Mouse (Mus musculus) megakaryocyte, embryonic 14.5 days (primary cell): ENCODE measurements around the gene Fbxo47.

ENCODE experiments used
- FLI1 ChIP-seq: IDR thresholded peaks from 2 replicates; pipeline ENCODE4 v1.6.1; 2012; ENCODE audit warnings: low read length, inconsistent platforms, mixed read lengths
- GATA1 ChIP-seq: IDR thresholded peaks from 3 replicates; pipeline ENCODE4 v1.6.1; 2012; ENCODE audit warnings: mixed read lengths, low read length, inconsistent platforms, borderline replicate concordance

- TF ChIP-seq GATA1, result no peak
- TF ChIP-seq FLI1, result no peak
Observed at GRCm38 (mm10) chr11:97840991-97841661, 42.8 kb downstream of the Fbxo47 start.
